8 mouse cellular contexts compared by ENCODE assay signal in the genomic region with DNA sequence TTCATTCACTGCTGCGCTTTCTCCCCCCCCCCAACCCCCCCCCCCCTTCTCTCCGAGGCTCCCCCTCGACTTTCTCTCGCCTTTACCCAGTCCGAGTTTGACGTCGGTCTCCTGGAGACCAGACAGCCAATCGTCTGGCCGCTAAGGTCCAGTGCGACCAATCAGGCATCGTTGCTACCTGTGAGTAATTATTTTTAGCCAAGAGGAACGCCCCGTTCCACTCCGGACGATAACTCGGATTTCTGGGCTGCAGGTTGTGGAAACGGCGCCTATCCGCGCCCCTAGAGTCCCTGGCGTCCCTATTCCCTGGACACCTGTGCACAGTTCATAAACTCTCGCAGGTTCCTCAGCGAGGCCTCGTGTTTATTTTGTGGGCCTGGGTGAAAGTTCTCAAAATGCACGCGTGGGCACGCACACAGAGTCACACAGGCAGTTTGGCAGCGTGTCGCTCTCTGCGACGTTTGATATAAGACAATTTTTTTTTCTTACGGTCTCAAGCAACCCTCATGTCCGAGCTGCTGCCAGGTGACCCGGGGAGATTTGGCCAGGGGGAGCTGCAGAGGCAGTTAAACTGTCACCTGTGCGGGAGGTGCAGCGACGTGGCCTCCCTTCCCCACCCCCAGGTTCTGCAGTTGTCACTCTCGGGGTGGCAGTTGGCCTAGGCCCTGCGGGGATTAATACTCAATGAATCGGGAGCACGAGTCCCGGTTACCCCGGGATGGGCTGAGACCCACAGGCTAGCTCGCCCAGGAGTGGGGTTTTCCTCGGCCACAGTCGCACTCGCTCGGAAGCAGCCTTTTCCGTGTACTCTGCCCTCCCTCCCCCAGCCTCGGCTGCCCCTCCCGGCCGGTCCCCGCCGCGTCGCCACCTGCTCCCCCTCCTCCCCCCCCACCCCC. TPM values are rescaled to one million over a fixed set of nuclear protein-coding genes. Genes with fewer than 3 reads are reported as not detected.
A peak's percentile ranks its signal among the peaks of the same experiment; 100 is the strongest.
DNase-seq lines count a peak whose midpoint lies in the region; ATAC-seq and TF ChIP-seq lines count a peak whose summit lies in the region.

No protein-coding gene starts in this region.

- peak overlapping the region; percentile 78 for H3K9ac ChIP-seq in ES-E14 (ENCODE audit: insufficient read depth, low read depth, low read length, poor library complexity, severe bottlenecking)
- peak overlapping the region; percentile 73 for H3K9ac ChIP-seq in forebrain, embryonic 16.5 days (replicated peaks; ENCODE audit: low read depth, low read length)
- H3K9ac ChIP-seq in lung, embryonic 15.5 days: peak overlapping the region; percentile 55

- H3K9me3 ChIP-seq in ES-E14 (ENCODE audit: control insufficient read depth, insufficient read depth, low read depth, low read length): no peaks in the 10 kb centered on the region
- H3K9me3 ChIP-seq in forebrain, embryonic 16.5 days (ENCODE audit: control insufficient read depth, low read length): no peaks in the 10 kb centered on the region
- no peaks in the 10 kb centered on the region for H3K9me3 ChIP-seq in lung, embryonic 15.5 days

- DNase-seq in ES-E14 (ENCODE audit: low read depth, low spot score): peak; percentile 89
- DNase-seq in cerebellum, adult 11-12 months: peak; percentile 98
- peak; percentile 89 for DNase-seq in heart, postnatal 4 days
- DNase-seq in layer of hippocampus, adult 8-10 months (ENCODE audit: low spot score in 2 of 2): peak; percentile 94 to 96
- peak; percentile 94 for DNase-seq in ovary, adult 18-20 months (ENCODE audit: low spot score)
- DNase-seq in thymus, postnatal 0 days (ENCODE audit: low spot score): peak; percentile 87

- H3K36me3 ChIP-seq in ES-E14 (ENCODE audit: control insufficient read depth, insufficient read depth, low read length, poor library complexity, severe bottlenecking): peaks cover 11% of the 10 kb centered on the region
- H3K36me3 ChIP-seq in forebrain, embryonic 16.5 days (ENCODE audit: control insufficient read depth, insufficient read depth): peaks cover 4% of the 10 kb centered on the region; the same call in 1 of the 2 replicates
- H3K36me3 ChIP-seq in lung, embryonic 15.5 days: peaks cover 9% of the 10 kb centered on the region

- H3K4me1 ChIP-seq in ES-E14 (ENCODE audit: control insufficient read depth in 2 of 2, insufficient read depth in 2 of 2, low read length in 2 of 2, poor library complexity in 1 of 2): peaks cover 3 to 8% of the 10 kb centered on the region in 2 experiments; a peak in 2 of 4 replicates
- H3K4me1 ChIP-seq in forebrain, embryonic 16.5 days (replicated peaks; ENCODE audit: control insufficient read depth, insufficient read depth, low read length): peaks cover 17% of the 10 kb centered on the region
- peaks cover 12% of the 10 kb centered on the region; the same call in 1 of the 2 replicates for H3K4me1 ChIP-seq in lung, embryonic 15.5 days

- H3K27ac ChIP-seq in ES-E14 (ENCODE audit: insufficient read depth, low read depth, low read length, poor library complexity, severe bottlenecking): peak overlapping the region; percentile 79
- peak overlapping the region; percentile 98 for H3K27ac ChIP-seq in forebrain, embryonic 16.5 days (ENCODE audit: low read length)
- H3K27ac ChIP-seq in lung, embryonic 15.5 days: peak overlapping the region; percentile 95

- WGBS in forebrain, embryonic 16.5 days: under 1% methylated on average over 49 of the region's 56 CpGs
- under 1% methylated on average over 53 of the region's 56 CpGs for WGBS in lung, embryonic 15.5 days

- peak overlapping the region; percentile 99 for H3K4me2 ChIP-seq in forebrain, embryonic 16.5 days (ENCODE audit: low read length)
- peak overlapping the region; percentile 97 for H3K4me2 ChIP-seq in lung, embryonic 15.5 days

- peak; percentile 73 for ATAC-seq in forebrain, embryonic 16.5 days
- peak; percentile 80 for ATAC-seq in lung, embryonic 15.5 days (ENCODE audit: borderline replicate concordance, extremely low read depth, low FRiP score, low TSS enrichment)

- peak overlapping the region; percentile 79 for H3K4me3 ChIP-seq in ES-E14 (ENCODE audit: insufficient read depth in 1 of 2, low read depth in 1 of 2, low read length in 2 of 2, poor library complexity in 1 of 2, severe bottlenecking in 1 of 2)
- H3K4me3 ChIP-seq in forebrain, embryonic 16.5 days (replicated peaks; ENCODE audit: low read length): peak overlapping the region; percentile 53
- H3K4me3 ChIP-seq in lung, embryonic 15.5 days: peak overlapping the region; percentile 57

- in situ Hi-C loops in ES-E14 (cut with MboI; ENCODE audit: low sequenced_read_pairs in 2 of 2, unreplicated experiment in 2 of 2): no loop called here

- H3K27me3 ChIP-seq in forebrain, embryonic 16.5 days (replicated peaks; ENCODE audit: control insufficient read depth, insufficient read depth, low read length): no peaks in the 10 kb centered on the region
- no peaks in the 10 kb centered on the region for H3K27me3 ChIP-seq in lung, embryonic 15.5 days

TF ChIP-seq in ES-E14, 5 proteins besides CTCF, POLR2A, EP300 and RAD21:
- TF ChIP-seq ZC3H11A (IDR thresholded peaks at IDR 0.05; ENCODE audit: borderline replicate concordance, low read depth, low read length) (no peak), HCFC1 (IDR thresholded peaks at IDR 0.05; ENCODE audit: borderline replicate concordance, insufficient read depth, low read length) (no peak), ZNF384 (IDR thresholded peaks at IDR 0.05; ENCODE audit: low read depth, low read length) (no peak), CHD2 (IDR thresholded peaks at IDR 0.05; ENCODE audit: low read depth, low read length) (peak; percentile 69)

RNA-seq across cellular contexts. Expression of a gene that starts 0.8 kb away (rescaled TPM):
- total RNA-seq in ES-E14 (2012; rRNA removed): 10.8 and 11.3 TPM in 2 replicates
- polyA plus RNA-seq in forebrain, embryonic 16.5 days (2015; fragmentation: Nextera tagmentation; extraction: Ambion mirVana): 35.1 and 46.0 TPM in 2 replicates
- 10 to 100 TPM; 62.2 to 69.9 TPM for total RNA-seq in heart, postnatal 4 days (2021)
- total RNA-seq in layer of hippocampus, adult 8-10 months (2022): 10 to 100 TPM; 35.8 to 44.1 (median 39.9) TPM
- polyA plus RNA-seq in lung, embryonic 15.5 days (2015; fragmentation: Nextera tagmentation; extraction: Ambion mirVana): 26.1 and 26.5 TPM in 2 replicates
- polyA plus RNA-seq in thymus, postnatal 0 days (2015; fragmentation: Nextera tagmentation; extraction: Ambion mirVana): 21.6 and 23.9 TPM in 2 replicates

RNA-seq across cellular contexts. Expression of a gene that starts 35.4 kb away (rescaled TPM):
- 0.31 and 0.53 TPM in 2 replicates for total RNA-seq in ES-E14 (2012; rRNA removed)
- 3.5 and 5.3 TPM in 2 replicates for polyA plus RNA-seq in forebrain, embryonic 16.5 days (2015; fragmentation: Nextera tagmentation; extraction: Ambion mirVana)
- total RNA-seq in heart, postnatal 4 days (2021): 1 to 10 TPM; 2.0 TPM
- total RNA-seq in layer of hippocampus, adult 8-10 months (2022): 1 to 10 TPM; 1.3 to 2.4 (median 1.9) TPM
- polyA plus RNA-seq in lung, embryonic 15.5 days (2015; fragmentation: Nextera tagmentation; extraction: Ambion mirVana): 1.2 and 1.5 TPM in 2 replicates
- polyA plus RNA-seq in thymus, postnatal 0 days (2015; fragmentation: Nextera tagmentation; extraction: Ambion mirVana): 17.5 and 19.5 TPM in 2 replicates

Comparison
In these comparisons a context has a peak if more than half of its experiments do, and no peak if none do; other contexts are left out.
1. Peak in every context shown above with its lines: DNase-seq, ATAC-seq, H3K4me3 ChIP-seq and H3K27ac ChIP-seq.